Mouse (Mus musculus) C2C12 (cell line): ENCODE results near the gene Wdr81.

Experiments
- CTCF ChIP-seq: IDR thresholded peaks from one replicate; pipeline ENCODE4 v1.5.1; 2011; ENCODE audit not compliant: control insufficient read depth, insufficient read depth, insufficient read length
- MAX ChIP-seq: IDR thresholded peaks from one replicate; pipeline ENCODE4 v1.6.1; 2011; ENCODE audit warnings: mild to moderate bottlenecking, control low read depth
- MYOG ChIP-seq: IDR thresholded peaks from one replicate; pipeline ENCODE4 v1.6.1; 2011; ENCODE audit not compliant: control insufficient read depth, insufficient read length; ENCODE audit errors: extremely low read depth
- USF1 ChIP-seq: IDR thresholded peaks from one replicate; pipeline ENCODE4 v1.6.1; 2011; ENCODE audit warnings: low read depth, mild to moderate bottlenecking, control low read depth, moderate library complexity

DNA sequence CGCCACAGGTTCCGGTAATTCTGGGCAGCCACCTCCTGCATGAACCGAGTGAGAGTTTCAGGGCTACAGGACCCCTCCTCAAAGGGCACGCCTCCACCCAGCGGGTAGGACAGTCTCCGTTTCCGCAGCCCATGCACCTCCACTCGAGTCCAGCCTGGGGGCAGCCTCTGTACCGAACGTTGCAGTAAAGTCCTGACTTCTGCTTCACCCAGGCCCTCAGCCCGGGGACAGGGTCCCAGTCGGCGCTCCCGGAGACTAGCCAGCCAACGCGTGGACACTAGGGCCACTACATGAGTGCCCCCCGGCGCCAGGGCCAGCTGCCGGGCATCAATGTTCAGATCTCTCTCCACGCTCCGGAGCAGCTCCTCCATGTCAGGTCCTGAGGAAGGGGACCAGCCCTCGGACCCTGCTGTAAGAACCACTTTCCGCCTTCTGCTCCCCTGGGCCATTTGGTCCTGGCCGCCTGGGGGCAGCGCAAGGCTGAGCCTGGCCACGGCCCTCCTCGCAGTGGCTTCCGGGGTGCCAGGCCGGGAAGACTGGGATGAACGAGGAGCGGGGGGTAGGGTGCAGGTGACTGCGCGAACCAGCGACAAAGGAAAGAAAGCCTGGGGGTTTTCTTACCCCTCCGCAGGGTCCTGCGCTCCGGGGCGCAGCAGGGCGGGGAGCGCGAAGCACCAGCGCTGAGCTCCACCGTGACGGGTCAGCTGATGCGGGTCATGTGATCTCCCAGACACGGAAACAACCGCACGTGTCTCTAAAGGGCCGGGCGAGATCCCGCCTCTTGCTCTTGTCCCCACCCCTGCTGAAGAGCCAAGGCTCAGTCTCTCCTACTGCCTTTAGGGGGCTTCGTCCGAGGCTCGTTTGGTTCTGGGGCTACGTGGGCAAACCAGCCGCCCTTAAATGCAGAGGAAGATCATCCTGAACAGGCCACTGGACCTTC, at the start of gene Wdr81:
- peak; percentile 99 for TF ChIP-seq USF1
- peak; percentile 58 for TF ChIP-seq CTCF
- peak; percentile 97 for TF ChIP-seq MAX
- no peak for TF ChIP-seq MYOG
